Mouse (Mus musculus): ENCODE results near the gene Clec16a. TPM values are rescaled to one million over a fixed set of nuclear protein-coding genes. Genes with fewer than 3 reads are reported as not detected.

Clec16a gene
- total RNA-seq, 1 experiment from 2014 or later, result 21.5 TPM

- no peak for ATAC-seq (ENCODE audit: extremely low read depth, insufficient number of reproducible peaks, low FRiP score, poor library complexity, severe bottlenecking)
Measured at GRCm38 (mm10) chr16:10528382-10528781, 16.8 kb upstream of the Clec16a start.

DNA sequence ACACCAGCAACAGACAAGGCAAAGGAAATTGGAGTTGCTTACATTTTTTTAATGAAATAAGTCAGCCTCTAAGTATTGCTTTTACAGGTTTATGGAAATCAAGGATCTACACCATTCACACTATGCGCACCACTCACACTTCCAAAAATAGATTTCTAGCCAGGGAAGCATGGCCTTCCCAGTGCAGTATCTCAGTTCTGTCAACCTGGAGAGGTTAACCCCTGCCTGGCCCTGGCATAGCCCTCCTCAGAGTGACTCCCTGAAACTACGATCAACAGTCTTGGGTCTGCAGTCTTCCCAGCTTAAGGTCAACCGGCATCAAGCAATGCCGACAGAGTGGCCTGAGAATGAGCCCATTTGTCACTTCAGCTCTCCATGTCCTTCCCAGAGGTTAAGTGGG, 15.0 kb upstream of the Clec16a start:
- no peak for ATAC-seq (ENCODE audit: extremely low read depth, insufficient number of reproducible peaks, low FRiP score, poor library complexity, severe bottlenecking)

DNA sequence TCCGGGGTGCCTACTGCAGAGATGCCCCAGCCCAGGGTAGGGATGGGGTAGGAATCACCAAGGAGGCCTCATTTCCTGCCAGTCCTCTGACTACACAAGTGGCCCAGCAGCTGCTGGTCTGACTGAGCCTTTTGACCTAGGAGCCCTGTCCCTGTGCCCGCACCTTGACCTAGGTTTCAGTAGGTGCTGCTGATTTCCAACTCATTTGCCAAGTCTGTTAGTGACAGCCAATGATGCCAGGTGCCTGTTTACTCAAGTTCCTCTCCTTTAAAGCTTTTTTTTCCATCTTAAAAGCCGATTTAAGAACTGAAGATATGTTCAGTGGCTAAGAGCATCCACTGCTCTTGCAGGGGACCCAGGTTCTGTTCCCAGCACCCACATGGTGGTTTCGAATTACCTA, 11.4 kb upstream of the Clec16a start:
- ATAC-seq (ENCODE audit: extremely low read depth, insufficient number of reproducible peaks, low FRiP score, poor library complexity, severe bottlenecking), result no peak

GRCm38 (mm10) chr16:10534567-10534966, 10.6 kb upstream of the Clec16a start:
- ATAC-seq (ENCODE audit: extremely low read depth, insufficient number of reproducible peaks, low FRiP score, poor library complexity, severe bottlenecking), result no peak

GRCm38 (mm10) chr16:10536323-10536722, 8.8 kb upstream of the Clec16a start:
- no peak for ATAC-seq (ENCODE audit: extremely low read depth, insufficient number of reproducible peaks, low FRiP score, poor library complexity, severe bottlenecking)

- no peak for ATAC-seq (ENCODE audit: extremely low read depth, insufficient number of reproducible peaks, low FRiP score, poor library complexity, severe bottlenecking)
Measured at GRCm38 (mm10) chr16:10536961-10537360, 8.2 kb upstream of the Clec16a start.

DNA sequence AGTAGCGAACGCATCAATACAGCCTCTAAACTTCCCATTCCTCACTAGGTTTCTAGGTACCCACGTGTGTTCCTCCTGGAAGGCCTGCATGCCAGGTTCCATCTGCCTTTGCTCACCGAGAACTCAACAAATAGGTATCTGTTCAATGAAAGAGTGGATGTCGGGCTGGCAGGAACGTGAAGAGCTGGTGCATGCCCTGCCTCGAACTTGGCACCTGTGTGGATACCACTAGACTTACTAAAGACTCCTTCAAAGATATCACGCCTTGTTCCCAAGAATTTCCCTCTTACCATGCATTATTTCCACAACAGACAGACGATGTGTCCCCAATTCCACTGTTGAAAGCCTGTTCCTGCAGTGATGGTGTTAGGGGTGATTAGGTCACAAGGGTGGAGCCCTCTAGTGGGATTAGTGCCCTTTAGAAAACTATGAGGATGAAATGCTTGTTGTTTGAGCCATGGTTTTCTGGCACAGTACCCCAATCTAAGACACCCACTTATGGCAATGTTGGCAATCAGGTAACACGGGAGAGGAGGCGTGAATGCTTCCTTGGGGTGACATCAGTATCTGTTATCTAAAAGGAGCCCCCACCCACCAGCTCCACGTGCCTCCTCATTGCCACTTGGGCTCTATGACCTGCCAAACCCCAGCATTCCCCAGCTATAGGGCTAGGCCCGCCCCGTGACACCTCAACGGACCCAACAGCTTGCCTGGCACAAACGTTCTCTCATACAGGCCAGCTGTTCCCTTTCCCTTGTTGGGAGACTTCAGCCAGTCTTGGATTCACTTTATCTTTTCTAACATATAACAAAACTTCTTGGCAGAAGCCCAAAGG, 4.2 kb upstream of the Clec16a start:
- ATAC-seq (ENCODE audit: extremely low read depth, insufficient number of reproducible peaks, low FRiP score, poor library complexity, severe bottlenecking), result no peak

- ATAC-seq (ENCODE audit: extremely low read depth, insufficient number of reproducible peaks, low FRiP score, poor library complexity, severe bottlenecking), result no peak
Measured at GRCm38 (mm10) chr16:10541598-10541930, 3.6 kb upstream of the Clec16a start.

DNA sequence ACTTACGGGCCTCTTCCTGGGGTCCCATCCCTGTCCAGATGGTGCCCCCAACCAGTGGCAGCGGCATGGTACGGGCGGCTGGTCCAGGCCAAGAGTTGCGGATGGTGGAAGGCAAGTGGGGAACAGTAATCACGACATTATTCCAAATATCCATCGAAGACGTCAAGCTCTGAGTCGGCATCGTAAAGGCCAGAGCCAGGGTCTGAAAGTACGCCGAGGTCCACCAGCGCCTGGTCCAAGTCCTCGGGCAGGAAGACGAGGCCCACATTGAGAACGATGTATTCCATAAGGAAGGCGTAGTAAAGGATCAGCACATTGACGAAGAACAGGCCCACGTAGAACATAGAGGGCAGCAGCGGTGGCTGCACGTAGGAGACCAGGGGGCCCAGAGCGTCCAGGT, 2.9 kb upstream of the Clec16a start:
- no peak for ATAC-seq (ENCODE audit: extremely low read depth, insufficient number of reproducible peaks, low FRiP score, poor library complexity, severe bottlenecking)

GRCm38 (mm10) chr16:10542698-10543365, 2.3 kb upstream of the Clec16a start, which contains the start of gene Dexi:
Gene Dexi, minus strand, starts transcription at chr16:10543054.
- peak; percentile 89 for ATAC-seq (ENCODE audit: extremely low read depth, insufficient number of reproducible peaks, low FRiP score, poor library complexity, severe bottlenecking)

- ATAC-seq (ENCODE audit: extremely low read depth, insufficient number of reproducible peaks, low FRiP score, poor library complexity, severe bottlenecking), result no peak
Measured at GRCm38 (mm10) chr16:10546865-10547264, 1.7 kb downstream of the Clec16a start.

- ATAC-seq (ENCODE audit: extremely low read depth, insufficient number of reproducible peaks, low FRiP score, poor library complexity, severe bottlenecking), result no peak
Measured at GRCm38 (mm10) chr16:10548938-10549337, 3.8 kb downstream of the Clec16a start.

GRCm38 (mm10) chr16:10549600-10549999, 4.5 kb downstream of the Clec16a start:
- ATAC-seq (ENCODE audit: extremely low read depth, insufficient number of reproducible peaks, low FRiP score, poor library complexity, severe bottlenecking), result no peak

DNA sequence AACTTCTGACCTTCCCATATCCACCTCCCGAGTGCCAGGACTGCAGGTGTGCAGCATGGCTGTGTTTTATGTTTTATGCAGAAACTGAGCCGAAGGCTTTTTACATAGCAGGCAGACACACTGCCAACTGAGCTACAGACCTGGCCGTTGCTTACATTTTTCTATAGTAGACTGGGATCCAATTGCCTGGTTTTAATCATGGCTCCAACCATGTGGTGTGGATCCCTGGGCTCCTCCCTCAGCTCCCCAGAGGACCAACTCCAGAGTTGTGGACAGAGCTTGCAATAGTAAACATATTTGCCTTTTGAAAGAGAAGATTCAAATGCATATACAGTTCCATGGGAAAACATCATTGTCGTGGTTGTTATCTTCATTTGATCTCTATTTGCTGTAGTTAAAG, 6.5 kb downstream of the Clec16a start:
- ATAC-seq (ENCODE audit: extremely low read depth, insufficient number of reproducible peaks, low FRiP score, poor library complexity, severe bottlenecking), result no peak

GRCm38 (mm10) chr16:10553858-10554257, 8.7 kb downstream of the Clec16a start:
- no peak for ATAC-seq (ENCODE audit: extremely low read depth, insufficient number of reproducible peaks, low FRiP score, poor library complexity, severe bottlenecking)

GRCm38 (mm10) chr16:10559991-10560390, 14.9 kb downstream of the Clec16a start:
- ATAC-seq (ENCODE audit: extremely low read depth, insufficient number of reproducible peaks, low FRiP score, poor library complexity, severe bottlenecking), result no peak

GRCm38 (mm10) chr16:10565278-10565885, 20.2 kb downstream of the Clec16a start:
- peak; percentile 80 for ATAC-seq (ENCODE audit: extremely low read depth, insufficient number of reproducible peaks, low FRiP score, poor library complexity, severe bottlenecking)

DNA sequence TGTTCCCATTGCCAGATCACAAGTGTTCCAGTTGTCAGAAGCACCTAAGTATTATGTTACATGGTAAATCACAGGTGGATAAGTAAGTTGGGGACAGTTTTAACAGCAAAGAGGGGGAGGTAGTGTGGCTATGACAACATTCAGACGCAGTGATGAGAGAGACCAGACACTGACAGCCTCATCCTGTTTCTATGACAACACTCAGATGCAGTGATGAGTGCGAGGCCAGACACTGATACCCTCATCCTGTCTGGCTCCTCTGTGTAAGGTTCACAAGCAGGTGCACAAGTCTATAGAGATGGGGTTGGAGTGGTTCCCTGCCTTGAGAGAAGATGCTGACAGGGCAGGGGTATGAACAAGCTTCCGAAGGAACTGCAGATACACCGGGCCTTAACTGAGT, 22.0 kb downstream of the Clec16a start:
- no peak for ATAC-seq (ENCODE audit: extremely low read depth, insufficient number of reproducible peaks, low FRiP score, poor library complexity, severe bottlenecking)

GRCm38 (mm10) chr16:10569809-10570395, 24.8 kb downstream of the Clec16a start:
- no peak for ATAC-seq (ENCODE audit: extremely low read depth, insufficient number of reproducible peaks, low FRiP score, poor library complexity, severe bottlenecking)

- ATAC-seq (ENCODE audit: extremely low read depth, insufficient number of reproducible peaks, low FRiP score, poor library complexity, severe bottlenecking), result no peak
Measured at GRCm38 (mm10) chr16:10570708-10571107, 25.6 kb downstream of the Clec16a start.

Measured in neutrophil, adult 5-6 weeks (primary cell).